Mouse (Mus musculus) heart, adult 8-10 months (tissue): ENCODE measurements around the gene Actn1. TPM values are rescaled to one million over a fixed set of nuclear protein-coding genes. Genes with fewer than 3 reads are reported as not detected.
"Not testable (repeated sequence)": the region's sequence is repeated elsewhere in the genome, so short reads cannot be mapped to it uniquely, and the experiment has no call there.

Source experiments
- DNase-seq: peaks from one replicate; pipeline ENCODE4 v3.0.0; 2022; ENCODE audit warnings: low spot score
- total RNA-seq, 4 experiments: library from RNA; stranded (reverse); gene quantifications; 2 replicates each; pipeline ENCODE4 v1.2.4; 2022

Actn1 gene
- 10 to 100 TPM; 22.6 to 26.7 (median 26.0) TPM for total RNA-seq

DNA sequence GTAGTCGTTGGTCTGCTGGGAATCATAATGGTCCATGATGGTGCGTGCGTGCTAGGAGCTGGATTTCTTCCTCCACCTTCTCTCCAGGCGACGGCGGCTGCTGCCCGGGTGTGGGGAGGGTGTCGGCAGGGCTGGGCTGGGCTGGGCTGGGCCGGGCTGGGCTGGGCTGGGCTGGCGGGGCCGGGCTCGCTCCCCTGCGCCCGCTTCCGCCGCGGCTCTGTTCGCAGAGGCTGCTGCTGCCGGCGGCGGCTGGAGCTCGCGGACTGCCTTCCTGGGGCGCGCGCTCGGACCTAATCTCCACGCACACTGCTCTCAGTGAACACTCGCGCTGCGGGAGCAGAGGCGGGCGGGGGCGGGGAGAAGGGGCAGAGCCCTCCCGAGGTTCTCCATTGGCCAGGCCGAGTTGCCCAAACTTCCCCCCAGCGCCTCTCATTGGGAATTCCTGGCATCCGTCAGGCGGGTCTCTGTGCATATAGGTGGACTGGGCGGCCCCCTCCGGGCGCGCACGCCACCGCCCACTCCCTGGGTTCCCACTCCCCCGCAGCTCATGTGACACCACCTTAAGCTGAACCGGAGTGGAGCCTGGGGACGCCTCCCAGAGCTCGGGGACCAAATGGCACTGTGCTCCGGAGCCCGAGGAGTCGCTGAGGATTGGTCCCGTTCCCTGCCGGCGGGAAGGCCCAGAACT, at the start of gene Actn1:
Gene Actn1 (minus strand): TSS at position 316 of the 688 bp plus-strand sequence.
- peak; percentile 87 for DNase-seq

DNA sequence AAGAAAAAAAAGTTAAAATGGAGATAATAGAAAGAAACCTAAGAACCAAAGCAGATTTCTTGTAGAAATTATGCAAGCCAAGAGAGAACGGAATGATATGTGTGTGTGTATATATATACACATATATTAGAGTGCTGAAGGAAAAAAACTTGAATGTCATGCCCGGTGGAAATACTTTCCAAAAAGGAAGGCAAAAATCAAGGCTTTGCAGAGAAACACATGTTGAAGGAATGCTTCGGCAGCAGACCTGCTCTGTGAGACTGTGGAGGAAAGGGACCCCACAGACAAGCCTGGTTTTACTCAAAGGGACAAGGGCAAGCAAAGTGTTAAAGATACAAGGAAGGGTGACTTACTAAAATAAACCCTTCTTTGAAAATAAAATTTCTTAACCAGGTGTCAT, 47.4 kb upstream of the Actn1 start:
- DNase-seq, result no peak

DNA sequence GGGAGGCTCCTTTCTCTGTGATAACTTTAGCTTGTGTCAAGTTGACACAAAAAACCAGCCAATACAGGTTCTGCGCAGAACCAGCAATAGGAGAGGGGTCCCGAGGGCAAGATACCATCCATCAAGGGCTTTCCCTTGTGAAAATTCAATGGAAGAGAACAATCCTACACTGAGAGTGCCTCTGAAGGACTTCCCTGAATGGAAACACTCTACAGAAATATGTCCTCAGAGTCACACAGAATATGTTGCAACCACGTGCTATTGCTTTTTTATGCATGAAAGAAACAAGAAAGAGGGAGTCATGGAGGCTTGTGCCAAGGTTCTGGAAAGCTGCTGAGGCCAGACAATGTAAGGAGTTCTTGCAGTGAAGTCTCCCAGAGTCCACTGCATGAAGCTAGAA, 44.3 kb upstream of the Actn1 start:
- no peak for DNase-seq

DNA sequence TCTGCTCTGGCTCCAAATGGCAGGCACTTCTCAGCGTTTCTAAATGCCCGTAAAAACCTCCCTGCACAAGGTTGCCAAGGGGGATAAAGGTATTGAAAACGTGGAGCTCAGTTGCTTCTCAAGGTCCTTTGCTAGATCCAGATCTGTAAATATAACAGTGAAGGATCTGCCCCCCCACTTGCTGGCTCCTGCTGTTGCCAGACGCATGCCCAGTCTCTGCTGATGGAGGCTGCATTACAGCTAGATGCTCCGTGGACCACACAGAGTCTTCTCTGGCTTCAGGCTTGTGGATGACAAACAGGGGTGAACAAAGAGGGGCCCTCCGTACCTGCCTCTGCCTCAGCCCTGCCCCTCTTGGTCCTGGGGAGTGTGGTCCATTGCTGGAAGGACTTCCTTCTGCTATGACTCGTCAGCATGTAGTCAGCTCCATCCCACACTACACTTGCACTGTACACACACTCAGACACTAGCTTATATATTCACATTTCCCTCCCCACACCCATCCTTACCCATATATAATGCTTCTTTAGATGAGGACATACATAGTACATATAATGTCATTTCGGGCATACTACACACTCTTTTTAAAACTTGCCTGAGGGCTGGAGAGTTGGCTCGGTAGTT, 40.8 kb upstream of the Actn1 start:
- no peak for DNase-seq

DNA sequence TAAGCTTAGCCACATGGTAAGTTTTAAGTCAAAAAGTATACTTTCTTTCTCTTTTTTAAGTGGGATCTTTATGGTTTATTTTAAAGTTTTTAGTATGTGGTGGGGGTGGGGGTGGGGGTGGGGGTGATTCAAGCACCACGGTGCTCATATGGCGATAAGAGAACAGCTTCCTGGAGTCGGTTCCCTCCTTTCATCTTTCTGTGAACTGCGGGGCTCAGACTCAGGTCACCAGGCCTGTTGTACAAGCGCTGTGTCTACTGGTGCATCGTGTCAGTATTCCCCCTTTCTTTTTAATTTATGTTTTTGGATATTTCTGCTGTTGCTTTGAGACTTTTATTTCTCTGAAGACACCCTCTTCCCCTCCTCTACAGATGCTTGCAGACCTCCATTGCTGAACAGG, 38.5 kb upstream of the Actn1 start:
- no peak for DNase-seq

DNA sequence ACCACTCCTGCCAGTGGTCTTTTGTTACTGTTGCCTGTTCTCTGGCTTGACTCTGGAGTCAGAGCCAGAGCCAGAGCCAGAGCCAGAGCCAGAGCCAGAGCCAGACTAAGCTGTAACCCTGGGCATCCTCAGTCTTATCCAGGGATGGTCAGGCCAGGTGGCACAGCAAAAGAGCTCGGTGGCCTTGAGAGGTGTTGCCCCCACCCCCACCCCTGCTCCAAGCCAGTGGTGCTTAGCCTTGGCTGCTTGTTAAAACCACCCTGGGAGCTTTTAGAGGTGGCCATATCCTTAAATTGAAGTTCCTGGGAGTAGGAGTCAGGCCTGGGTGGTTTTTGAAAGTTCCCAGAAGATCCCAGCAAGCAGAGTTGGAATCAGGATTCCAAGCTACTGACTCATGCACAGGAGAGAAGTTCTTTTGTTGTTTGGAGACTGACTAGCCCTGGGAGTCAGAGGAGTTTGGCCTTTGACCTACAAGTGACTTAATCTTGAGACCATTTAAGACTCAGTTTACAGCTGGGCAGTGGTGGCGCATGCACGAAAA, 31.8 kb upstream of the Actn1 start:
- no peak for DNase-seq

DNA sequence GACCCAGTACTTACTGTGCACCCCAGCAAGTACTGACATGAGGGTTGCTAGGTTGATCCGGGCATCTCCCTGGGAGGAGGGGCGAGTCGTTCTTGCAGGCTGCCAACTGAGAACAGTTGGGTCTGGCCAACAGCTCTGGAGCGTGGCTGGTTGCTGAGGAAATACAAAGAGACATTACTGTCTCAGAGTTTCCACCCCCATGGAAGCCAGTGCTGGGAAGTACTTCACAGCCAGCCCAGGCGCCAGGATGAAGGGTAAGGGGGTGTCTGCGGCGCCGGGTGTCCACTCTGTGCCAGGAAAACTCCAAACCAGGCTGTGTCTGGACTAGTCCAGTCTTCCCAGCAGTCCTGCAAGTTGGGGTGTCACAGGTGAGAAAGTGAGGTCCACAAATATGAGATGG, 30.8 kb upstream of the Actn1 start:
- no peak for DNase-seq

DNA sequence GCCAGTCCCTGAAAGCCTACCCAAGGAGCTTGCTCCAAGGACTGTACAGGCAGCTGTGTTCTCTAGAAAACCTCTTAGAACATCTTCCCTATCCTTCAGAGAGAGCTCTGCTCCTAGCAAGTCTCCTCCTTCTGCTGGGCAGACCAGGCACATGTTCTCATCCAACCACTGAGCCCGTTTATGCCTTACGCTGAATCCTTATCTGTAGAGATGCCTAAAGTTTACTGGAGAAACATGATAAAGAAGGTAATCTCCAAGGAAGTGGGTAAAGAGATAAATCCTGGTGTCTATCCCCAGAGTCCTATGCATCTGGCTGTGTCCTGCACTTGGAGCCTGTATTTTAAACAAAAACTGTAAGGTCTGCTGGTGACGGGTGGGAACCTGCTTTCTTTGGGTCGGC, 30.3 kb upstream of the Actn1 start:
- DNase-seq, result no peak

DNA sequence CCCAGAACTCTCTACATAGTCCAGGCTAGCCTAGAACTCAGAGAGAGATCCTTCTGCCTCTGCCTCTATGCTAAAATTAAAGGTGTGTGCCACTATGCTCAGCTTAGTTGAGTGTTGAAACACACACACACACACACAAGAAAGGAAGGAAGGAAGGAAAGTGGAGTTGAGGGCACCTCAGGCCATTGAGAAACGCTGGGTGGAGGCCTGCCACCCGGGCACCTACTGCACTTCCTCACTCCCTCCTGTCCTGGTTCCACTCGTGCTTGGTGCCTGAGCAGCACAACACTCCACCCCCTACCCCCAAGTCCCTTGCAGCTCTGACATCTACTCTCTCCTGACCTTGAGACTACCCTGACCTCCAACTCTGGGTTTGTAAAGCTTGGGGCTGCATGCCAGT, 29.6 kb upstream of the Actn1 start:
- no peak for DNase-seq

DNA sequence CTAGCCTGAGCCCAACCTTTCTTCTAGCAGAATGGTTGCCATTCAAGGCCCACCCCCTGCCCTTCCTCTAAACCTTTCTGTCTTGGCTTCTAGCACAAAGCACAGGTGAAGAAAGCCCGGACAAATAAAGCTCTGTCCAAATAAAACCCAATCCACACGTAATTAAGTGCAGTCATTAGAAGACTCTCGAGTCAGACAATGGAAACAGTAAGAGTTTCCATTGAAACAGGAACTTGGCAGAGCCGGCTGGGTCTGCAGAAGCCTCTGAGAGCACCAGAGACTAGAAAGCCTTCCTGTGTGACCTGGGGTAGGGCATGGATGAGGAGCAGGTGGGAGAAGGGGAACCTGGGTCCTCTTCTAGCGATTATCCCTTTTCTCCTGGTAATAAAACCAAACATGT, 25.7 kb upstream of the Actn1 start:
- no peak for DNase-seq

DNA sequence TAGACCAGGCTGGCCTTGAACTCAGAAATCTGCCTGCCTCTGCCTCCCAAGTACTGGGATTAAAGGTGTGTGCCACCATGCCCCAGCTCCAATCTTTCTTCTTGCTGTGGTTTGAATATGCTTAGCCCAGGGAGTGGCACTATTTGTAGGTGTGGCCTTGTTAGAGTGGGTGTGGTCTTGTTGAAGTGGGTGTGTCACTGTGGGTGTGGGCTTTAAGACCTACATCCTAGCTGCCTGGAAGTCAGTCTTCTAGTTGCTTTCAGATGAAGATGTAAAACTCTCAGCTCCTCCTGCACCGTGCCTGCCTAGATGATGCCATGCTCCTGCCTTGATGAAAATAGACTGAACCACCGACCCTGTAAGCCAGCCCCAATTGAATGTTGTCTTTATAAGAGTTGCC, 24.1 kb upstream of the Actn1 start:
- DNase-seq, result not testable (repeated sequence)

DNA sequence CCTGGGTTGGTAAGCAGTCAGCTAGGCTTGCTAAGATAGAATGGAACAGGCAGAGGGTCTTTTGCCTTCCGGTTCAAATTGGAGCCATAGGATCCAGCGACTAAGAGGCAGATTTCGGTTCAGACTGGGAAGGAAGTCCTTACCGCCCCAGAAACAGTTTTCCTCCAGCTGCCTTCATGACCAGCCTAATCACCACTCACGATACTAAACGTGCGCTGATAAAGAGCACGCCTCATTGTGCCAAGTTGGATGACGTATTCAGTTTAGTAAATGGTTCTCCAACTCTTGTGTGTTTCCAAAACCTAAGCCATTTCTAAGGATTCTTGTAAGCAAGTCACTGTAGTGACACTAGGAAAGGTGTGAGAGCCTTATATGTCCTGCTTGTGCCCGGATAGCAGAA, 18.7 kb upstream of the Actn1 start:
- no peak for DNase-seq

DNA sequence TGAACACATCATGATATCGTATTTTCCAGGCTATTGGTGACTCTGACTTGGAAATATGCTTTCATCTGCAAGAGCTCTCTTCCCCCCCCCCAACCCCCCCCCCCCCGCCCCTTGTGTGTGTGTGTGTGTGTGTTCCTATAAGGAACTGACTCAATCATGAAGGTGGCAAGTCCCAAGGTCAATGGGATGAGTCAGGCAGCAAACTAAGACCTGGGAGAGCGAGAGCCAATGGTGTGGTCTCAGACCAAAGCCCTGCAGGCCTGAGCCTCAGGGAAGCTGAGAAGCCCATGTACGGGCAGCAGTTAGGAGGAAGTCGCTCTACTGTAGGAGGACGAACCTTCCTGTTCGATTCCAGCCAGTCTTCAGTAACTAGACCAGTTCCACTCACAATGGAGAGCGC, 17.3 kb upstream of the Actn1 start:
- no peak for DNase-seq

DNA sequence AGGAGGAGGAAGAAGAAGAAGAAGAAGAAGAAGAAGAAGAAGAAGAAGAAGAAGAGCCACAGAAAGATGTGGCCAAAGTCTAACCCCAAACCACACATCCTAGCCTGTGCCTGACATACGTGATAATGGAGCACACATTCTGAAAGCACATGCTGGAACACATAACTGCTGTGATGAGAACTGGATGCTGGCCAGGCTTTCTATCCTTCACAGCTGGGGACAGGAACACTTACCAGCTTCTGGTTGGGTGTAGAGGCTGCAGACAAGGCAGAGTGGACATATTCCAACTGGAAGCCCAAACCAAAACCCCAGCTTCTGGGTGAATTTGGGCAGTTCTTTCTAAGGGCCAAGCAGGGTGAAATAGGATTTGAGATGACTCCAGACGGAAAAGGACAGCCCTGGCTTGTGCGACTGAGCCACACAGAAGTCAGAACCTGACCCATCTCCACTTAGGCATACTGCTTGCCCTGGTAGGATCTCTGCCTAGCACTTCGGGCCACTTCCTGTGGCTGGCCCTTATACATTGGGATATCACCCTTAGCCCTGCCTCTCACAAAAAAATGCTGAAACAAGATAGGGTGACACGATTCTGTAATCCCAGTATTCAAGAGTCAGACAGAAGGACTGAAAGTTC, 15.1 kb upstream of the Actn1 start:
- no peak for DNase-seq

DNA sequence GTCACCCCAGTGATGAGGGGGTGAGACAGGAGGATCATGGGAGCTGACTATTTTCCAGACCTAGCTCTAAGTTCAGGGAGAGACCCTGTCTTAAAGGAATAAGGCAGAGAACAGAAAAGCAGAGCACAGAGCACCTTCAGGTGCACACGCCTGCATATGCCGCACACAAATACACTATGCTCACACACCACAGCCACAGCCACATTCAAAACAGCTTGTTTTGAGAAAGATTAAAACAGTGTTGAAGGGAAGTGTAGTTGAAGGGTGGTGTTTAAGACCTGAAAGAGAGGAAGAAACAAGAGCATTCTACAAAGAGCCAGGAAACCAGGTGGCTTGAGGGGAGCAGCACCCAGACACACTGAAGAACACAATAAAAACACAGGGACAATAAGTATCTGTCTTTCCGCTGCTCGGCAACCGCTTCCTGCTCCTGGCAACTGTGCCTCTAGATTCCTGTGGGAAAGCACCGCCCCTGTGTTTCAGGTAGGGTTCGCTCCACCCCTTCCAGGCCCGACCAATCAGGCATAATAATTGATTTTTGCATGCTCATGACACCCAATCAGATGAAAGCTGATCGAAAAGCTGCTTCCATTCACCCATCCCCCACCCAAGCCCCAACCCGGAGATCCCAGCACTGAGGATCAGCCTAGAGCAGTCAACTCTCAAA, 13.0 kb upstream of the Actn1 start:
- DNase-seq, result no peak

DNA sequence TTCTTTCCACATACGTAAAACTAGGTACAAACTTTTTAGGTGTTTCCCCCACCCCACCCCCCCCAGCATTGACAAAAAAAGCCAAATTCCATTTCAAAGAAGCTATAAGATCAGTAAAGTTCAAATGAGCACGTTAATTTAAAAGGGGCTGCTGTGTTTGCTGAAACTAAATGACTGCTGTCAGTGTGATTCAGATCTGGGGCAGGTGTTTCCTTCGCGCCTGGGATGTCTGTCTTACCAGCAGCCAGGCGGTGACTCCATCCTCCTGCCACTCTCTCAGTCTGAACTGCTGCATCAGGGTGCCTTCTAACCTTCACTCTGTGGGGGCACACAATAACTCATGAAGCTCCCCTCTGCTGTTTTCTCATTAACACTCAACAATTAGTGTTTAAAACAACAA, 11.6 kb upstream of the Actn1 start:
- DNase-seq, result no peak

DNA sequence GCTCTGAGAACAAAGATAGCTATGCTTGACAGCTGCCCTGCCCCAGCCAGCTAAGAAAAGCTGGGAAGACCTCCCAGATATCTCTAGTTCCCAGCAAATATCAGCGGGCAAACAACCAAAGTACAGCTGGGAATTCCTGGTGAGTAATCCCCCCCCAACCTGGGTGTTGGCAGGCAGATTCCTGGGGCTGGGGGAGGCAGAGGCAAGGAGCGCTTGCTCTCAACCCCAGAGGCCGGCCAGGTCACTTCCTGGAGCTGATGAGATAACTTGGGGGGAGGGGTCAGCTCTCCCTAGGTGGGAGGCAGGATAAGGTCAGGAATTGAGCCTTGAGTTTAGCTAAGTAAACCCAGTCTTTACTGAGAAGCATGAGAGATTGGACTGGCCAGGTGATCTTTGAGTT, 10.8 kb upstream of the Actn1 start:
- no peak for DNase-seq

DNA sequence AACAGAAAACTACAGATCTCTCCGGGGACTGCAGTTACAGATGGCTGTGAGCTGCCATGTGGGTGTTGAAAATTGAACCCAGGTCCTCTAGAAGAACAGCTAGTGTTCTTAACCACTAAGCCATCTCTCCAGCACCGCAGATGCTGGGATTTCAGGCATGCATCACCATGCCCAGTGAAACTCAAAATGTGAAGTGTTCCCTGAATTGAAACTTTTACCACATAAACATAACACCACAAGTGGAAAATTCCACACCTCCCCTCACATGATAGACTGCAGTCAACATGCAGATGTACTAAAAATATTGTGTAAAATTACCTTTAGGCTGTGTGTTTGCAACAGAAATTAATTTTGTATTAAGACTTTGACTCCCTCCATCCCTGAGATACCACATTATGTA, 9.1 kb upstream of the Actn1 start:
- DNase-seq, result no peak

DNA sequence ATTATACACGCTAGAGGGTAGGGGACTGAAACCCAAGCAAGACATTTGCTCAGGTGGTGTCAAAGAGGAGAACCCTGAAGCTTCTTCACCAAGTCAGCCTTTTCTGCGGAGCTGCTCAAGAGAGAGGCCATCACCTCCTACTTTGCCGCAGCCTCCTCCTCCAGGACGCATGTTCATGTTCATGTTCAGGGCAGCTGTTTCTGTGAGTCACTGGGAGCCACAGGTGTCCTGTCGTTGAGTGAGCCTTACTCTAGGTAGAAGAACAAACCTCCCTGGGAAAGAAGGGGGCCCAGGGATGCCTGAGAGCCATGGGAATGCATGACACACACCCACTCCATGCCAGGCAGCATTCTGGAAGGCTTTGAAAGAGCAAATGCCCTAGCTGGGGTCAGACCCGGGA, 7.8 kb upstream of the Actn1 start:
- no peak for DNase-seq

DNA sequence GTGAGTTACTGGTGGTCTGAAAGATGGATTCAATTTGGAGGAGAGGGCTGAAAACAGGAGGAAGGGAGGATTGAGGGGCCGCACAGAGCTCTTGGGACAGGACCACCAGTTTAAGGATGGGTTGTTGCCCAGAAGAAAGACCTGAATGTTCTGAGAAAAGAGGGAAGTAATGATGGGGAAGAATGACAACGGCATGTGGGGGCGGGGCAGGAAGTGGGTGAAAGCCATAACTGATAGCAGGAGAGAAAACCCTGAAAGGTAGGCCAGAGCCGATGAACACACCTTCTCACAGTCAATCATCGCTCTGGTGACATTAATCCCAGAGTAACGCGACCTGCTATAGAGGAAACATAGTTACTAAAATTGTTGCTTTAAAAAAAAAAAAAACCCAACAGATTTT, 4.2 kb upstream of the Actn1 start:
- DNase-seq, result not testable (repeated sequence)

DNA sequence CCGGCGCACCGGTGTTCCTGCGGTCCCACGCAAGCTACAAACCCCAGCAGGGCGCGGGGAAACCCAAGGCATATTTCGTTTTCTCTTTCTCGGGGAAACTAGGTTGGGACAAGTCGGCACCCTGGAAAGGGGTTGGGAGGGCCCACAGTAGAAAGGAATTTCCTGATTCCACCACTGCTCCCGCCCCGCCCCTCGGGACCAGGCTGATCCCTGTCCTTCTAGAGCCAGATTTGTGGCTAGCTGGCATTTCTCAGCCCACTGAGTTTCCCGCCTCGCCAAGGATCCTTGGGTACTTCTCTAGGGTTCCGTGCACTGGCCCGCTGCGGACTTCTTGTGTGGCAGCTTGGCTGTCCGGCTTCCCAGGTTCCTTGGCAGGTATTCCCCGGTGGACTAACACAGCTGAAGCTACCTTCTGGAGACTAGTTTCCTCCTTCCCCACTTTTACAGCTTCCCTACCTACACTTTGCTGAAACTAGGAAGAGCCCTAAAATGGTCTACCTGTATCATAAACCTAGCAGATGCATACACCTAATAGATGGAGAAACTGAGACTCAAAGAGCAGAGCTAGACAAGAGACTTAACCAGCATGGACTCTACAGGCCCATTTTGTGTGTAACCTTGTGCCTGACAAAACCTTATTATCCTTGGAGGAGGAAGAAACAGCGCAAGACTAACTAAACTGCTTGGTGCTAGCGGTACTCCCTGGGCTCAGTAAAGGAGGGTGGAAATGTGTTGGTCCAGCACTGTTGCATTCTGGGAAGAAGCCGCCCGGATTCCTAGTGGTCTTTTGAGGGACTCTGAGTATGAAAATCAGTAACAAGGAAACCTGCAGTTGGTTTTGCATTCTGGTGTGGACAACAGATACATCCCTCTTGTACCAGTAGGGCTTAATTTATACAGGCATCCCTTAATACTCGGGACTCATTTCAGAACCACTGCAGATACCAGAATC, 849 bp upstream of the Actn1 start:
- no peak for DNase-seq
